Mouse (Mus musculus) erythroblast, embryonic 14.5 days (primary cell): ENCODE results near the gene Glrp1.

Experiments used
- GATA1 ChIP-seq: IDR thresholded peaks from 2 replicates; pipeline ENCODE4 v1.6.1; 2012; ENCODE audit warnings: low read length, inconsistent platforms, mixed read lengths
- TAL1 ChIP-seq: IDR thresholded peaks from 3 replicates; pipeline ENCODE4 v1.6.1; 2012; ENCODE audit warnings: low read length, inconsistent platforms, mixed read lengths

DNA sequence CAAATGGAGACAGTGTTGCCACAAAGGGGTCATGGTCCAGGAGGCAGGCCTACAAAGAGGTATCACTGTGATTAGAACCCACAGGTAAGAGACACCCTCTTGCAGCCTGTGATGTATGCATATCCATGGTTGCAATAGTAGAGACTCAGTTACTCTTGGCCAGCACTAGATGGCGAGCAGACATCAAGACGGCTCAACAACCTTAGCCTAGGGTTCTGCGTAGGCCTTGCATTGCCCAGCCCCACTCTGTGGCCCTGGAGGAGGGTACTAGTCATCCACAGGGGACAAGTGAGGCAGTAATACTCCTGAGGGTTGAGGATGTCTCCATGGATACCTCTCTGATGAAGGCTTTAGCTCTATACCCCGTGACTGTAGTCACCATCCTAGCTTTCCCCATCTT lies 44.1 kb downstream of the Glrp1 start:
- TF ChIP-seq GATA1: no peak
- no peak for TF ChIP-seq TAL1
